Mouse (Mus musculus): ENCODE data around the gene Psen1. TPM values are rescaled to one million over a fixed set of nuclear protein-coding genes. Genes with fewer than 3 reads are reported as not detected.

The Psen1 gene
- 129 TPM for polyA plus RNA-seq (2017; shearing (Covaris generic))

DNA sequence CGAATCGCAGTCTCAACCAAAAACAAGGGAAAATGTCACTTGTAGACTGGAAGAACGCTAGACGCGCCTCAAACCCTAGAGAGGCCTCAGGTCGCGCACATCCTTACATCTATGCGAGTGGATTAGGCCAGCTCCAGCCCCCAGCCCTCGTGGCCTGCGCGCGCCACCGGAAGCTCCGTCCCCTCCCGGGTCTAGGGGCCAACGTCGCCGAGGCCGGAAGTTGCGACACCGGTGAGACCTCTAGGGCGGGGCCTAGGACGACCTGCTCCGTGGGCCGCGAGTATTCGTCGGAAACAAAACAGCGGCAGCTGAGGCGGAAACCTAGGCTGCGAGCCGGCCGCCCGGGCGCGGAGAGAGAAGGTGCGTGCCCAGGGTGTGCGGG is at the start of gene Psen1:
Gene Psen1 (plus strand): TSS at position 219 of the 382 bp plus-strand sequence.

DNA sequence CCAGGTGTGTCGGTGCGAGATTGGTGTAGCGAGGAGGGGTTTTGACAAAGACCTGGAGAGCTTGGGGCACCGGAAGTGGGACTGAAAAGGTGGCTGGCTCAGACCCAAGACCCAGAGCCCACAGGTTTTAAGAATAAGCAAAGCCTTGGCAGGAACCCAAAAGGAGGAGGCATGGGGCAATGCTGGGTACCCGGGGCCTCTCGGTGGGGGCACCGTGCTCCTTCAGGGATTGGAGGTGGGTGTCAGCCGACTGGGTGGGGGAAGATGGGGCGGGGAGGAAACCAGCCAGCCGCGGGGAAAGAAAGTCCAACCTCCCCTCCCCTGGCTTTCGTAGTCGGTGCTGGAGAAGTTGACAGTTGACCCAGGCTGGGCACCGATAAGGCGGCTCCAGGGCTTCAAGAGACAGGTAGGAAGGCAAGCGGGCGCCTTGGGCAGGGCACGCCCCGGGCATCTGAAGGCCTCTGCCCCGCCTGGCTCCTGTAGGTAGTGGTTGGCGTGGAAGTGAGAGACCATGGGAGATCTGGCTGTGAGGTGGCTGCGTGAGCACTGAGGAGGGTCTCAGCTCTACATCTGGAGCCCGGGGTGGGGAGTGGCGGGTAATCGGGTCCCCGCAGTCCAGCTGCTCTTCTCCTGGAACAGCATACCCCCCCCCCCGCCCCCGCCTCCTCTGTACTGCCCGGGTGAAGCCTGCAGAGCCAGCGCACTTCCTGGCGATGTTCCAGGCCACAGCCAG is 75.5 kb downstream of the Psen1 start, which contains the start of gene Papln:
Gene Papln (plus strand): TSS at position 324 of the 733 bp plus-strand sequence.

Other genes with a start within 250 kb of the Psen1 start
- not detected for gene Dpf3, start 200.4 kb upstream of the Psen1 start, polyA plus RNA-seq (2017; shearing (Covaris generic))
- 27.8 TPM for gene Dcaf4, start 167.7 kb upstream of the Psen1 start, polyA plus RNA-seq (2017; shearing (Covaris generic))
- gene Zfyve1, start 90.9 kb upstream of the Psen1 start, polyA plus RNA-seq (2017; shearing (Covaris generic)), result 13.4 TPM
- gene Rbm25, start 56.9 kb upstream of the Psen1 start, polyA plus RNA-seq (2017; shearing (Covaris generic)), result 381 TPM
- not detected for gene Papln, start 75.5 kb downstream of the Psen1 start, polyA plus RNA-seq (2017; shearing (Covaris generic))
- gene Numb, start 233.8 kb downstream of the Psen1 start, polyA plus RNA-seq (2017; shearing (Covaris generic)), result 41.6 TPM